Mouse (Mus musculus) pancreas, adult 10 weeks (tissue): ENCODE measurements around the gene Pgs1. TPM values are rescaled to one million over a fixed set of nuclear protein-coding genes. Genes with fewer than 3 reads are reported as not detected.

ENCODE experiments used
- polyA plus RNA-seq: library from polyadenylated mRNA; stranded (reverse); fragments of 350-450 nt; fragmentation: Illumina TruSeq; extraction: RNeasy Lipid Tissue Mini Kit (QIAGEN cat#74804); gene quantifications from one replicate; pipeline ENCODE4 v1.2.3, GENCODE M21; 2015; ENCODE audit warnings: low read depth, low replicate concordance; ENCODE audit not compliant: insufficient read depth

Pgs1 gene
- polyA plus RNA-seq: 8.8 TPM

GRCm38 (mm10) chr11:117986126-117987031, at the start of gene Pgs1:
Gene Pgs1, plus strand, starts transcription at chr11:117986292.

GRCm38 (mm10) chr11:117969945-117970872, 15.9 kb upstream of the Pgs1 start, which contains the start of gene Socs3:
Gene Socs3, minus strand, starts transcription at chr11:117970047.

Other genes starting within 250 kb of the Pgs1 start
- 1.0 TPM for gene Tmc8, start 204.2 kb upstream of the Pgs1 start, polyA plus RNA-seq
- gene Tmc6, start 204.1 kb upstream of the Pgs1 start, polyA plus RNA-seq: 24.3 TPM
- gene 6030468B19Rik, start 188.6 kb upstream of the Pgs1 start, polyA plus RNA-seq: not detected
- gene Gm20708, start 176.6 kb upstream of the Pgs1 start, polyA plus RNA-seq: 2.9 TPM
- gene Syngr2, start 176.6 kb upstream of the Pgs1 start, polyA plus RNA-seq: 46.4 TPM
- gene Afmid, start 160.4 kb upstream of the Pgs1 start, polyA plus RNA-seq: 2.0 TPM
- not detected for gene Tk1, start 160.2 kb upstream of the Pgs1 start, polyA plus RNA-seq
- gene Birc5, start 137.0 kb upstream of the Pgs1 start, polyA plus RNA-seq: not detected
- not detected for gene Tmem235, start 125.5 kb upstream of the Pgs1 start, polyA plus RNA-seq
- 8.0 TPM for gene Tha1, start 112.8 kb upstream of the Pgs1 start, polyA plus RNA-seq
- 4.4 TPM for gene Socs3, start 16.2 kb upstream of the Pgs1 start, polyA plus RNA-seq
- gene Dnah17, start 144.3 kb downstream of the Pgs1 start, polyA plus RNA-seq: not detected